Mouse (Mus musculus) neural tube, embryonic 12.5 days (tissue): ENCODE results near the gene Rab6b. TPM values are rescaled to one million over a fixed set of nuclear protein-coding genes. Genes with fewer than 3 reads are reported as not detected.
A peak's percentile ranks its signal among the peaks of the same experiment; 100 is the strongest.

ENCODE experiments used
- ATAC-seq: fragments of 200-750 bp; cut with Nextera tagmentation; 2 replicates; pipeline ENCODE4 v1.8.0; 2017; ENCODE audit warnings: low read depth, mild to moderate bottlenecking, moderate TSS enrichment, moderate library complexity; ENCODE audit not compliant: low FRiP score
- H3K27ac ChIP-seq: fragments of 300-500 bp; sonication (generic); 2 replicates; pipeline ENCODE4 v1.5.1; 2016
- H3K27me3 ChIP-seq: fragments of 300-500 bp; sonication (generic); replicated peaks from 2 replicates; pipeline ENCODE4 v1.6.1; 2016; ENCODE audit warnings: mild to moderate bottlenecking
- H3K36me3 ChIP-seq: fragments of 300-500 bp; sonication (generic); 2 replicates; pipeline ENCODE4 v1.6.1; 2016; ENCODE audit warnings: mild to moderate bottlenecking
- H3K4me1 ChIP-seq: fragments of 300-500 bp; sonication (generic); 2 replicates; pipeline ENCODE4 v1.6.1; 2016
- H3K4me2 ChIP-seq: fragments of 300-500 bp; sonication (generic); replicated peaks from 2 replicates; pipeline ENCODE4 v1.6.1; 2016; ENCODE audit warnings: mild to moderate bottlenecking
- H3K4me3 ChIP-seq: fragments of 300-500 bp; sonication (generic); 2 replicates; pipeline ENCODE4 v1.5.1; 2016
- H3K9ac ChIP-seq: fragments of 300-500 bp; sonication (generic); 2 replicates; pipeline ENCODE4 v1.6.1; 2016; ENCODE audit warnings: mild to moderate bottlenecking
- H3K9me3 ChIP-seq: fragments of 300-500 bp; sonication (generic); 2 replicates; pipeline ENCODE4 v1.6.1; 2016; ENCODE audit warnings: mild to moderate bottlenecking
- WGBS: fragments of 180-500 bp; shearing (Covaris S2); methylation state at CpG from one replicate; pipeline ENCODE4 v1.1.7; 2016; 5-methylcytosine and 5-hydroxymethylcytosine counted together
- polyA plus RNA-seq: library from polyadenylated mRNA; unstranded; fragments of >200 nt; fragmentation: Nextera tagmentation; extraction: Ambion mirVana; gene quantifications from 2 replicates; pipeline ENCODE4 v1.2.1, GENCODE M21; 2016

The Rab6b gene
- polyA plus RNA-seq, 1 experiment from 2014 or later = 61.1 TPM

GRCm38 (mm10) chr9:103109911-103110310 lies 1.7 kb upstream of the Rab6b start:
- no peak overlapping the region for H3K9ac ChIP-seq
- H3K4me3 ChIP-seq = no peak overlapping the region
- 77% methylated on average over 2 of the region's 2 CpGs for WGBS
- peaks cover 38% of the 10 kb centered on the region for H3K4me1 ChIP-seq
- H3K4me2 ChIP-seq = peak overlapping the region; percentile 63; the same call in 1 of the 2 replicates
- peaks cover 14% of the 10 kb centered on the region; the same call in 1 of the 2 replicates for H3K27me3 ChIP-seq
- no peaks in the 10 kb centered on the region for H3K9me3 ChIP-seq
- no peak overlapping the region for H3K27ac ChIP-seq
- no peak for ATAC-seq
- H3K36me3 ChIP-seq = no peaks in the 10 kb centered on the region

GRCm38 (mm10) chr9:103110727-103111501 lies 673 bp upstream of the Rab6b start:
- H3K9me3 ChIP-seq = no peaks in the 10 kb centered on the region
- no peak for ATAC-seq
- H3K4me1 ChIP-seq = peaks cover 42% of the 10 kb centered on the region
- peak overlapping the region; percentile 90; the same call in 1 of the 2 replicates for H3K27ac ChIP-seq
- H3K4me2 ChIP-seq = peak overlapping the region; percentile 86
- H3K27me3 ChIP-seq = peaks cover 14% of the 10 kb centered on the region; the same call in 1 of the 2 replicates
- peak overlapping the region; percentile 64 for H3K4me3 ChIP-seq
- H3K36me3 ChIP-seq = no peaks in the 10 kb centered on the region
- H3K9ac ChIP-seq = peak overlapping the region; percentile 89
- WGBS = 14% methylated on average over 18 of the region's 18 CpGs

- peaks cover 14% of the 10 kb centered on the region; the same call in 1 of the 2 replicates for H3K27me3 ChIP-seq
- ATAC-seq = peak; percentile 48
- peak overlapping the region; percentile 89 for H3K9ac ChIP-seq
- no peaks in the 10 kb centered on the region for H3K36me3 ChIP-seq
- H3K4me1 ChIP-seq = peaks cover 55% of the 10 kb centered on the region
- peak overlapping the region; percentile 90 for H3K27ac ChIP-seq
- peak overlapping the region; percentile 86 for H3K4me2 ChIP-seq
- no peaks in the 10 kb centered on the region for H3K9me3 ChIP-seq
- under 1% methylated on average over 35 of the region's 35 CpGs for WGBS
- peak overlapping the region; percentile 64 for H3K4me3 ChIP-seq
Observed at GRCm38 (mm10) chr9:103112471-103113271, 1.1 kb downstream of the Rab6b start.

GRCm38 (mm10) chr9:103113351-103113750 lies 1.8 kb downstream of the Rab6b start:
- peaks cover 14% of the 10 kb centered on the region; the same call in 1 of the 2 replicates for H3K27me3 ChIP-seq

GRCm38 (mm10) chr9:103114326-103114725 lies 2.7 kb downstream of the Rab6b start:
- peaks cover 14% of the 10 kb centered on the region; the same call in 1 of the 2 replicates for H3K27me3 ChIP-seq
- no peak overlapping the region for H3K27ac ChIP-seq
- peak overlapping the region; percentile 86 for H3K4me2 ChIP-seq
- 0 out of 2 replicates have a peak overlapping the region, but pooled peaks have one; percentile 19 for H3K9ac ChIP-seq
- H3K4me3 ChIP-seq = no peak overlapping the region
- H3K36me3 ChIP-seq = no peaks in the 10 kb centered on the region; the same call in 1 of the 2 replicates
- ATAC-seq = no peak
- 76% methylated on average over 8 of the region's 8 CpGs for WGBS
- peaks cover 52% of the 10 kb centered on the region for H3K4me1 ChIP-seq
- H3K9me3 ChIP-seq = no peaks in the 10 kb centered on the region

More at GRCm38 (mm10) chr9:103113351-103113750, 1.8 kb downstream of the Rab6b start:
- Histone ChIP-seq H3K27ac (no peak overlapping the region), H3K4me1 (peaks cover 55% of the 10 kb centered on the region), H3K4me2 (peak overlapping the region; percentile 86), H3K9ac (peak overlapping the region; percentile 89), H3K4me3 (peak overlapping the region; percentile 64), H3K36me3 (no peaks in the 10 kb centered on the region), H3K9me3 (no peaks in the 10 kb centered on the region)
- ATAC-seq = no peak
- WGBS = 39% methylated on average over 11 of the region's 11 CpGs

GRCm38 (mm10) chr9:103114901-103115300 lies 3.3 kb downstream of the Rab6b start:
- Histone ChIP-seq H3K4me2 (peak overlapping the region; percentile 86), H3K4me1 (peaks cover 56% of the 10 kb centered on the region), H3K27me3 (peaks cover 11% of the 10 kb centered on the region; the same call in 1 of the 2 replicates), H3K4me3 (no peak overlapping the region), H3K9me3 (no peaks in the 10 kb centered on the region), H3K36me3 (no peaks in the 10 kb centered on the region; the same call in 1 of the 2 replicates), H3K27ac (no peak overlapping the region), H3K9ac (no peak overlapping the region)
- 91% methylated on average over 13 of the region's 13 CpGs for WGBS
- ATAC-seq = no peak

GRCm38 (mm10) chr9:103116941-103117340 lies 5.4 kb downstream of the Rab6b start:
- 78% methylated on average over 4 of the region's 4 CpGs for WGBS
- Histone ChIP-seq H3K4me3 (no peak overlapping the region), H3K4me1 (peaks cover 56% of the 10 kb centered on the region), H3K4me2 (peak overlapping the region; percentile 30; the same call in 1 of the 2 replicates), H3K9ac (no peak overlapping the region), H3K36me3 (no peaks in the 10 kb centered on the region; the same call in 1 of the 2 replicates), H3K9me3 (no peaks in the 10 kb centered on the region), H3K27me3 (no peaks in the 10 kb centered on the region), H3K27ac (no peak overlapping the region)
- ATAC-seq = no peak

- Histone ChIP-seq H3K4me3 (no peak overlapping the region), H3K9ac (no peak overlapping the region), H3K36me3 (no peaks in the 10 kb centered on the region; the same call in 1 of the 2 replicates), H3K27me3 (no peaks in the 10 kb centered on the region), H3K4me2 (peak overlapping the region; percentile 30), H3K27ac (no peak overlapping the region), H3K4me1 (peaks cover 53% of the 10 kb centered on the region), H3K9me3 (no peaks in the 10 kb centered on the region)
- 35% methylated on average over 5 of the region's 5 CpGs for WGBS
- no peak for ATAC-seq
Observed at GRCm38 (mm10) chr9:103117495-103117894, 5.9 kb downstream of the Rab6b start.

- Histone ChIP-seq H3K9ac (no peak overlapping the region), H3K27ac (no peak overlapping the region), H3K4me3 (no peak overlapping the region), H3K36me3 (no peaks in the 10 kb centered on the region; the same call in none of the 2 replicates), H3K27me3 (no peaks in the 10 kb centered on the region), H3K4me2 (no peak overlapping the region), H3K9me3 (no peaks in the 10 kb centered on the region), H3K4me1 (peaks cover 49% of the 10 kb centered on the region)
- no peak for ATAC-seq
- WGBS = 83% methylated on average over 8 of the region's 8 CpGs
Observed at GRCm38 (mm10) chr9:103117951-103118350, 6.4 kb downstream of the Rab6b start.

- no peaks in the 10 kb centered on the region for H3K27me3 ChIP-seq
- no peak overlapping the region for H3K4me3 ChIP-seq
- H3K36me3 ChIP-seq = no peaks in the 10 kb centered on the region; the same call in none of the 2 replicates
- H3K9me3 ChIP-seq = no peaks in the 10 kb centered on the region
- no peak overlapping the region for H3K9ac ChIP-seq
- H3K27ac ChIP-seq = no peak overlapping the region
- no peak for ATAC-seq
- WGBS = 90% methylated on average over 5 of the region's 5 CpGs
- H3K4me1 ChIP-seq = peaks cover 41% of the 10 kb centered on the region
- no peak overlapping the region for H3K4me2 ChIP-seq
Observed at GRCm38 (mm10) chr9:103118651-103119275, 7.2 kb downstream of the Rab6b start.

GRCm38 (mm10) chr9:103119781-103120180 lies 8.2 kb downstream of the Rab6b start:
- no peaks in the 10 kb centered on the region for H3K27me3 ChIP-seq
- H3K4me2 ChIP-seq = no peak overlapping the region
- WGBS = 83% methylated on average over 9 of the region's 9 CpGs
- H3K36me3 ChIP-seq = no peaks in the 10 kb centered on the region; the same call in none of the 2 replicates
- no peak overlapping the region for H3K9ac ChIP-seq
- no peak overlapping the region for H3K4me3 ChIP-seq
- H3K9me3 ChIP-seq = no peaks in the 10 kb centered on the region
- H3K4me1 ChIP-seq = peaks cover 30% of the 10 kb centered on the region
- ATAC-seq = no peak
- H3K27ac ChIP-seq = no peak overlapping the region
